Mouse (Mus musculus) midbrain, embryonic 10.5 days (tissue): ENCODE data around the gene Lif. TPM values are rescaled to one million over a fixed set of nuclear protein-coding genes. Genes with fewer than 3 reads are reported as not detected.

Experiments used
- DNase-seq: peaks from one replicate; pipeline ENCODE4 v3.0.0-alpha.2; 2017; ENCODE audit warnings: low spot score
- H3K27ac ChIP-seq: fragments of 300-500 bp; sonication (generic); replicated peaks from 2 replicates; pipeline ENCODE4 v1.5.1; 2016; ENCODE audit warnings: mild to moderate bottlenecking
- H3K27me3 ChIP-seq: fragments of 300-500 bp; sonication (generic); 2 replicates; pipeline ENCODE4 v1.6.1; 2016; ENCODE audit warnings: low read depth, mild to moderate bottlenecking; ENCODE audit not compliant: poor library complexity, severe bottlenecking
- H3K36me3 ChIP-seq: fragments of 300-500 bp; sonication (generic); 2 replicates; pipeline ENCODE4 v1.6.1; 2016; ENCODE audit warnings: mild to moderate bottlenecking, moderate library complexity
- H3K4me1 ChIP-seq: fragments of 300-500 bp; sonication (generic); 2 replicates; pipeline ENCODE4 v1.6.1; 2016
- H3K4me3 ChIP-seq: fragments of 300-500 bp; sonication (generic); 2 replicates; pipeline ENCODE4 v1.5.1; 2016; ENCODE audit warnings: mild to moderate bottlenecking, moderate library complexity
- H3K9me3 ChIP-seq: fragments of 300-500 bp; sonication (generic); replicated peaks from 2 replicates; pipeline ENCODE4 v1.6.1; 2016; ENCODE audit warnings: mild to moderate bottlenecking
- WGBS: fragments of 180-500 bp; shearing (Covaris S2); methylation state at CpG from one replicate; pipeline ENCODE4 v1.1.7; 2016; 5-methylcytosine and 5-hydroxymethylcytosine counted together
- polyA plus RNA-seq: library from polyadenylated mRNA; unstranded; fragments of >200 nt; fragmentation: Nextera tagmentation; extraction: Ambion mirVana; gene quantifications from 2 replicates; pipeline ENCODE4 v1.2.1, GENCODE M21; 2016

The Lif gene
- polyA plus RNA-seq, 1 experiment from 2014 or later: 0.21 TPM

GRCm38 (mm10) chr11:4235665-4236545 is 21.5 kb upstream of the Lif start, which contains the start of gene Osm:
Gene Osm, plus strand, starts transcription at chr11:4236420.
- 0 out of 2 replicates have a peak, but pooled peaks cover 2% of the 10 kb centered on the region for H3K4me1 ChIP-seq
- H3K4me3 ChIP-seq: no peak within 1 kb of the TSS
- no peaks in the 10 kb centered on the region for H3K27me3 ChIP-seq
- WGBS: 82% methylated on average over 16 of the region's 16 CpGs
- H3K9me3 ChIP-seq: no peaks in the 10 kb centered on the region
- DNase-seq: no peak
- no peak within 1 kb of the TSS for H3K27ac ChIP-seq
- H3K36me3 ChIP-seq: no peaks in the 10 kb centered on the region

GRCm38 (mm10) chr11:4236546-4237067 is 20.8 kb upstream of the Lif start:
- WGBS: 93% methylated on average over 20 of the region's 21 CpGs
- Histone ChIP-seq H3K9me3 (no peaks in the 10 kb centered on the region), H3K4me1 (0 out of 2 replicates have a peak, but pooled peaks cover 2% of the 10 kb centered on the region), H3K27me3 (no peaks in the 10 kb centered on the region), H3K27ac (no peak overlapping the region), H3K4me3 (no peak overlapping the region), H3K36me3 (no peaks in the 10 kb centered on the region)
- DNase-seq: no peak

GRCm38 (mm10) chr11:4237389-4237912 is 19.9 kb upstream of the Lif start:
- Histone ChIP-seq H3K9me3 (no peaks in the 10 kb centered on the region), H3K27me3 (no peaks in the 10 kb centered on the region), H3K36me3 (no peaks in the 10 kb centered on the region), H3K27ac (no peak overlapping the region), H3K4me3 (no peak overlapping the region), H3K4me1 (0 out of 2 replicates have a peak, but pooled peaks cover 2% of the 10 kb centered on the region)
- WGBS: 83% methylated on average over 18 of the region's 18 CpGs
- DNase-seq: no peak

- DNase-seq: no peak
- H3K27me3 ChIP-seq: no peaks in the 10 kb centered on the region
- 0 out of 2 replicates have a peak, but pooled peaks cover 2% of the 10 kb centered on the region for H3K4me1 ChIP-seq
- H3K36me3 ChIP-seq: no peaks in the 10 kb centered on the region
- 89% methylated on average over 6 of the region's 6 CpGs for WGBS
- no peak overlapping the region for H3K27ac ChIP-seq
- no peak overlapping the region for H3K4me3 ChIP-seq
- H3K9me3 ChIP-seq: no peaks in the 10 kb centered on the region
Measured at GRCm38 (mm10) chr11:4238167-4238566, 19.2 kb upstream of the Lif start.

GRCm38 (mm10) chr11:4239691-4240090 is 17.7 kb upstream of the Lif start:
- DNase-seq: no peak
- H3K36me3 ChIP-seq: no peaks in the 10 kb centered on the region

GRCm38 (mm10) chr11:4240151-4240550 is 17.2 kb upstream of the Lif start:
- 73% methylated on average over 7 of the region's 7 CpGs for WGBS

More at GRCm38 (mm10) chr11:4239691-4240090, 17.7 kb upstream of the Lif start:
- Histone ChIP-seq H3K4me3 (no peak overlapping the region), H3K9me3 (no peaks in the 10 kb centered on the region), H3K4me1 (0 out of 2 replicates have a peak, but pooled peaks cover 2% of the 10 kb centered on the region), H3K27me3 (no peaks in the 10 kb centered on the region), H3K27ac (no peak overlapping the region)
- WGBS: 94% methylated on average over 23 of the region's 23 CpGs

GRCm38 (mm10) chr11:4241180-4241579 is 16.2 kb upstream of the Lif start:
- DNase-seq: no peak
- Histone ChIP-seq H3K27me3 (no peaks in the 10 kb centered on the region), H3K9me3 (no peaks in the 10 kb centered on the region), H3K27ac (no peak overlapping the region), H3K36me3 (no peaks in the 10 kb centered on the region), H3K4me1 (no peaks in the 10 kb centered on the region), H3K4me3 (no peak overlapping the region)
- 83% methylated on average over 4 of the region's 4 CpGs for WGBS

More at GRCm38 (mm10) chr11:4240151-4240550, 17.2 kb upstream of the Lif start:
- no peak for DNase-seq
- H3K27ac ChIP-seq: no peak overlapping the region
- H3K27me3 ChIP-seq: no peaks in the 10 kb centered on the region
- 0 out of 2 replicates have a peak, but pooled peaks cover 2% of the 10 kb centered on the region for H3K4me1 ChIP-seq
- H3K9me3 ChIP-seq: no peaks in the 10 kb centered on the region
- H3K4me3 ChIP-seq: no peak overlapping the region
- no peaks in the 10 kb centered on the region for H3K36me3 ChIP-seq

- peaks cover 8% of the 10 kb centered on the region; the same call in 1 of the 2 replicates for H3K4me1 ChIP-seq
- no peak overlapping the region for H3K27ac ChIP-seq
- 84% methylated on average over 6 of the region's 6 CpGs for WGBS
- no peak overlapping the region for H3K4me3 ChIP-seq
- DNase-seq: no peak
- H3K36me3 ChIP-seq: no peaks in the 10 kb centered on the region
- no peaks in the 10 kb centered on the region for H3K27me3 ChIP-seq
- H3K9me3 ChIP-seq: no peaks in the 10 kb centered on the region
Measured at GRCm38 (mm10) chr11:4246126-4246525, 11.2 kb upstream of the Lif start.

GRCm38 (mm10) chr11:4246623-4247022 is 10.7 kb upstream of the Lif start:
- Histone ChIP-seq H3K27ac (no peak overlapping the region), H3K4me1 (peaks cover 8% of the 10 kb centered on the region; the same call in 1 of the 2 replicates), H3K4me3 (no peak overlapping the region), H3K9me3 (no peaks in the 10 kb centered on the region), H3K27me3 (no peaks in the 10 kb centered on the region), H3K36me3 (no peaks in the 10 kb centered on the region)
- no peak for DNase-seq
- WGBS: 83% methylated on average over 4 of the region's 4 CpGs

GRCm38 (mm10) chr11:4247201-4247959 is 10.0 kb upstream of the Lif start:
- Histone ChIP-seq H3K9me3 (no peaks in the 10 kb centered on the region), H3K36me3 (no peaks in the 10 kb centered on the region), H3K4me3 (no peak overlapping the region), H3K4me1 (peaks cover 8% of the 10 kb centered on the region; the same call in 1 of the 2 replicates), H3K27ac (no peak overlapping the region), H3K27me3 (no peaks in the 10 kb centered on the region)
- DNase-seq: no peak
- 81% methylated on average over 14 of the region's 14 CpGs for WGBS

GRCm38 (mm10) chr11:4249151-4249550 is 8.2 kb upstream of the Lif start:
- no peak overlapping the region for H3K4me3 ChIP-seq
- WGBS: 93% methylated on average over 3 of the region's 3 CpGs
- no peaks in the 10 kb centered on the region for H3K9me3 ChIP-seq
- H3K27ac ChIP-seq: no peak overlapping the region
- H3K27me3 ChIP-seq: no peaks in the 10 kb centered on the region
- DNase-seq: no peak
- peaks cover 8% of the 10 kb centered on the region; the same call in 1 of the 2 replicates for H3K4me1 ChIP-seq
- H3K36me3 ChIP-seq: no peaks in the 10 kb centered on the region

- Histone ChIP-seq H3K4me3 (no peak overlapping the region), H3K36me3 (no peaks in the 10 kb centered on the region), H3K27me3 (no peaks in the 10 kb centered on the region), H3K9me3 (no peaks in the 10 kb centered on the region), H3K27ac (no peak overlapping the region), H3K4me1 (peaks cover 8% of the 10 kb centered on the region; the same call in 1 of the 2 replicates)
- no peak for DNase-seq
- 78% methylated on average over 7 of the region's 7 CpGs for WGBS
Measured at GRCm38 (mm10) chr11:4250290-4250689, 7.1 kb upstream of the Lif start.
